Mouse (Mus musculus) lung, adult 18-20 months (tissue): ENCODE measurements around the gene Olfr1158.
"Not testable (repeated sequence)": the region's sequence is repeated elsewhere in the genome, so short reads cannot be mapped to it uniquely, and the experiment has no call there.

ENCODE experiments used
- DNase-seq, 2 experiments: peaks; one replicate each; pipeline ENCODE4 v3.0.0; 2022; ENCODE audit warnings: mixed read lengths in 2 of 2

Gene Olfr1158

DNA sequence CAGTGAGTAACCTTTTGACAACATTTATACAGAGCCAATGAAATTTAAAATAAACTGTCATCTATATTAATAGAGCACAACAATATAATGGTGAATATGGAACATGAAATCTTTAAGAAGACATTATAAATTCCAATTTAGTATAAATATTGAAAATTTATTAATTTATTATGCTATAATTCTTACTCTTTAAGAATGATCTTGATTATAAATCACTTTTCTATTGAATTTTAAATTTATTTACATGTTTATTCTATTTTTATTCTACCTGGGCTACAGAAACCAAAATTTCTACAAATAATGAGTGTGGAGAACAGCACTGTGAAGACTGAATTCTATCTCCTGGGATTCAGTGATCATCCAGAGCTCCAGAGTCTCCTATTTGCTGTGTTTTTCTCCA is at the start of gene Olfr1158:
Gene Olfr1158 (plus strand): TSS at position 301 of the 400 bp plus-strand sequence.
- DNase-seq = no peak

DNA sequence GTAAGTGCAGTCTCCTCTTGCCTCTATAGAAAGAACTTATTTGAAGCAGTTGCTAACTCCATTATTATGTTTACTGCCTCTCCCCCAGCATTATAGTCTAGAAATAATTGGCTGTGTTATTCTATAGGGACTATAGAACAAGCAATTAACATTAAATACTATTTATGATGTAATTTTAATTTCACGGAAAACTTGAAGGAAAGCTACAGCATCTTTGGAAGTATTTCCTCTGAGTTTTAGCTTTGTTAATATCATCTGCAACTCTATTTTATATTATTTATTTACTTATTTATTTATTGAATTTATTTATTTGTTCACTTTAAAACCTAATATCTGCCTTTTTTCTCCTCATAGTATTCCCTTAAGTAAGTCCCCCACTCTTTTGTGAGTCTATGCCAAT is 44.9 kb upstream of the Olfr1158 start, which contains the start of gene Olfr1155:
Gene Olfr1155 (minus strand): TSS at position 101 of the 400 bp plus-strand sequence.
- no peak for DNase-seq

GRCm38 (mm10) chr2:87953000-87953399 is 36.9 kb upstream of the Olfr1158 start, which contains the start of gene Olfr1156:
Gene Olfr1156 (minus strand): TSS chr2:87953100.
- DNase-seq = no peak

DNA sequence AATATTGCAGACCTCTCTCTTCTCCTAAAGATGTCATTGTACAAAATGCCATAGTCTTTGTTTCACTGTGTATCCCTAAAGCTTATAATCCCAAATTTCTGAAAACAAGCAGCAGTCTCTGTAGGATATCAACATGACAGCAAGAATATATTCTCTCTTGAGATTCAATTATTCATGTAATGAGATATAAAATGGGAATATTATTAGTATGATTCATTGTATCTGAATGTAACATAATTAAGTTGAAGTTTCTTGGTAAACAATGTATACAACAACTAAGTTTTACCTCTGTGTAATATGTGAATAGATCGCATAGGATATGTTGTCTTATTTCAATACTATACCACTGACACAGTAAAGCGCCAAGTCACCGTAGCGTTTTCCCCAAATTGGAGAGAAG is 21.7 kb upstream of the Olfr1158 start, which contains the start of gene Olfr1157:
Gene Olfr1157 (minus strand): TSS at position 101 of the 400 bp plus-strand sequence.
- no peak for DNase-seq

DNA sequence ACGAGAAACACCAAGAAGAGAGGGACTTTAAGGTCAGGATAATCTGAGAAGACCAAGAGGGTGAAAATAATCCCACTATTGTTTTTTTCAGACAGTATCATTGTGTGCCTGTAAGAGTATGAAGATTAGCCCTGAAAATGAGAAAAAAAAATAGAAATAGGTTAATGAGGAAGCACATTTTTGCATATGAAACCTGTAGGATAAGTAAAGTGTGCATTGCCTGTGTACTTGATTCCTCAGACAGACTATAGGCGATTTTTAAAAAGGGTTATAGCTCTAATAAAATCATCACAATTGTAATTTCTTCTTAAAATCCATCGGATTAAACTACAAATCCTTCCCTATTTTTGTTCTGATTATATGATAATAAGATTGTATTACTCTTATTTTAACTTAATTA is 15.3 kb upstream of the Olfr1158 start, which contains the start of gene Olfr74:
Gene Olfr74 (minus strand): TSS at position 101 of the 400 bp plus-strand sequence.
- DNase-seq = no peak

- DNase-seq = no peak
Observed at GRCm38 (mm10) chr2:88007515-88008318, 17.8 kb downstream of the Olfr1158 start, which contains the start of gene Olfr1160. Gene Olfr1160 (minus strand): TSS chr2:88008268.

DNA sequence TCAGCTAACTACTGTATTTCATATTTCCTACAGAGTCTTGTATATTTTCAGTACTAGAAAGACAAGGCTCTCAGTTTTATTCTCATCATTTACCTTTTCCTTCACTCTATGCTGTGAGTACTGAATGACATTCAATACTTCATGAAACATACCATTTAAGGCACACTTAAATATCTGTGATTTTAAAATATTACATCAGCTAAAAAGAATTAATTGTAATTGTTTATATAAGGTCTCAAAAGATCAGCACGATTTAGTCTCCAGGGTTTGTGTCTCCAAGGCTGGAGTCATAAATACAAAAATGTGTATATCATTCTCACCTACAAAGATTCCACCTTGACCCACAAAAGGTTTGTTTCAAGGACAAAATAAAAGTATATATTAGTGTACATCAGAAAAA is 32.6 kb downstream of the Olfr1158 start, which contains the start of gene Olfr1161:
Gene Olfr1161 (plus strand): TSS at position 301 of the 400 bp plus-strand sequence.
- not testable (repeated sequence) for DNase-seq

- DNase-seq = no peak
Observed at GRCm38 (mm10) chr2:88037599-88037998, 47.7 kb downstream of the Olfr1158 start, which contains the start of gene Olfr73. Gene Olfr73 (minus strand): TSS chr2:88037699.
